Mouse (Mus musculus) lung, postnatal 0 days (tissue): ENCODE data around the gene Akap14.

Experiments
- CTCF ChIP-seq: IDR thresholded peaks from 2 replicates; pipeline ENCODE4 v1.5.1; 2016; ENCODE audit warnings: antibody characterized with exemption, mild to moderate bottlenecking
- EP300 ChIP-seq: IDR thresholded peaks from 2 replicates; pipeline ENCODE4 v1.6.1; 2016; ENCODE audit warnings: antibody characterized with exemption, mild to moderate bottlenecking, control low read depth

- TF ChIP-seq CTCF (peak; percentile 51), EP300 (no peak)
These were observed 23.7 kb downstream of the Akap14 start for GRCm38 (mm10) chrX:37144954-37145353.
